Mouse (Mus musculus) heart, embryonic 13.5 days (tissue): ENCODE data around the gene Ylpm1. TPM values are rescaled to one million over a fixed set of nuclear protein-coding genes. Genes with fewer than 3 reads are reported as not detected.

Source experiments
- ATAC-seq: fragments of 200-750 bp; cut with Nextera tagmentation; 2 replicates; pipeline ENCODE4 v1.8.0; 2017; ENCODE audit warnings: moderate TSS enrichment; ENCODE audit not compliant: insufficient number of reproducible peaks, low FRiP score, low TSS enrichment; ENCODE audit errors: extremely low read depth
- H3K27ac ChIP-seq: fragments of 300-500 bp; sonication (generic); replicated peaks from 2 replicates; pipeline ENCODE4 v1.5.1; 2015; ENCODE audit warnings: moderate library complexity, mild to moderate bottlenecking, inconsistent platforms
- H3K27me3 ChIP-seq: fragments of 300-500 bp; sonication (generic); replicated peaks from 2 replicates; pipeline ENCODE4 v1.6.1; 2015; ENCODE audit warnings: mild to moderate bottlenecking, inconsistent platforms
- H3K36me3 ChIP-seq: fragments of 300-500 bp; sonication (generic); 2 replicates; pipeline ENCODE4 v1.6.1; 2015; ENCODE audit warnings: mild to moderate bottlenecking, inconsistent platforms
- H3K4me1 ChIP-seq: fragments of 300-500 bp; sonication (generic); 2 replicates; pipeline ENCODE4 v1.6.1; 2015; ENCODE audit warnings: inconsistent platforms
- H3K4me2 ChIP-seq: fragments of 300-500 bp; sonication (generic); 2 replicates; pipeline ENCODE4 v1.6.1; 2015; ENCODE audit warnings: inconsistent platforms, mild to moderate bottlenecking, moderate library complexity
- H3K4me3 ChIP-seq: fragments of 300-500 bp; sonication (generic); 2 replicates; pipeline ENCODE4 v1.5.1; 2015; ENCODE audit warnings: moderate library complexity, mild to moderate bottlenecking, inconsistent platforms
- H3K9ac ChIP-seq: fragments of 300-500 bp; sonication (generic); 2 replicates; pipeline ENCODE4 v1.6.1; 2015; ENCODE audit warnings: inconsistent platforms, mild to moderate bottlenecking, moderate library complexity
- H3K9me3 ChIP-seq: fragments of 300-500 bp; sonication (generic); 2 replicates; pipeline ENCODE4 v1.6.1; 2016; ENCODE audit warnings: inconsistent platforms
- WGBS: fragments of 180-500 bp; shearing (Covaris S2); methylation state at CpG from one replicate; pipeline ENCODE4 v1.1.7; 2015; ENCODE audit warnings: mixed read lengths; 5-methylcytosine and 5-hydroxymethylcytosine counted together
- polyA plus RNA-seq: library from polyadenylated mRNA; unstranded; fragments of >200 nt; fragmentation: Nextera tagmentation; extraction: Ambion mirVana; gene quantifications from 2 replicates; pipeline ENCODE4 v1.2.1, GENCODE M21; 2015

The Ylpm1 gene
- polyA plus RNA-seq, 1 experiment from 2014 or later: 17.1 TPM

DNA sequence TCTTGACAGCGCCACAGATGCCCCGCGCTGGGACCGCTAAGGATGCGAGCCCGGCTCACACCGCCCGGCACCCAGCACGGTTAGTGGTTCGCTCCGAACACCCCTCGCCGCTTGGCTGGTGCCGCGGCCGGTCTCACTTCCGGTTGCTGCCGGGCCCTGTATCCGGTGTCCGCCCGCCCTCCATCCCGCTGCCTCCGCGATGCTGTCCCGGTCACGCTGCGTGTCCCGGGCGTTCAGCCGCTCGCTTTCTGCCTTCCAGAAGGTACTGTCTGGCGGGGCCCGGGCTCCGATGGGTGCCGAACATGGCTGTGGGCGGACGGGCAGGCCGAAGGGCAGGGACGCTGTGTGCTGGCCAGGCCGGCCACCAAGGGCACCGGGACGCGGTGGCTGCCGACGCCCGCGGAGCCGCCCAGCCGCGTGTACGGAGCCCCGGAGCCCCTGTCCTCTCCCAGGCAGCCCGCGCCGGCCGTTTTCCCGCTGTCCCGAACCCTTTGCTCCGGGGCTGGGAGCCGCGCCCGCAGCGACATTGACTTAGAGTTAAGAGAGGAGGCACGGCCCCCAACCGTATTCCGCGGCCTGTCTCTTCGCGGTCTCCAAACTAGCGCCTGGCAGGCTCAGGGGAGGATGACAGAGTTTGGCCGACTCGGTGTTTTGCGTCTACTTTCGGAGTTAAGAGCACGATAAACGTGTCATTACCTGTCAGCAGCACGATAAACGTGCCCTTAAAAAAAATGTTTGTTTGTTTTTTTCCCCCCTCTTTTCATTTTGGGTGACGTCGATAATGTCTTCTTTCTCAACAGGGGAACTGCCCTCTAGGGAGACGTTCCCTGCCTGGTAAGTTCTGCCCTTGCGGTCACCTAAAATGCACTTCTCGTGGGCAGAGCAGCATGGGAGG is 114.8 kb downstream of the Ylpm1 start, which contains the start of the genes Prox2 and Dlst:
Prox2 (minus strand) TSS at position 62 of the 895 bp plus-strand sequence.
Dlst (plus strand) TSS at position 136 of the 895 bp plus-strand sequence.
- peak within 1 kb of the TSS; percentile 95 for H3K27ac ChIP-seq
- peak within 1 kb of the TSS; percentile 98 for H3K4me3 ChIP-seq
- H3K4me2 ChIP-seq: peak within 1 kb of the TSS; percentile 90
- no peaks in the 10 kb centered on the region for H3K9me3 ChIP-seq
- under 1% methylated on average over 83 of the region's 83 CpGs for WGBS
- peaks cover 52% of the 10 kb centered on the region for H3K4me1 ChIP-seq
- no peaks in the 10 kb centered on the region for H3K27me3 ChIP-seq
- peaks cover 20% of the 10 kb centered on the region for H3K36me3 ChIP-seq
- H3K9ac ChIP-seq: peak within 1 kb of the TSS; percentile 99
- ATAC-seq: peak; percentile 92

DNA sequence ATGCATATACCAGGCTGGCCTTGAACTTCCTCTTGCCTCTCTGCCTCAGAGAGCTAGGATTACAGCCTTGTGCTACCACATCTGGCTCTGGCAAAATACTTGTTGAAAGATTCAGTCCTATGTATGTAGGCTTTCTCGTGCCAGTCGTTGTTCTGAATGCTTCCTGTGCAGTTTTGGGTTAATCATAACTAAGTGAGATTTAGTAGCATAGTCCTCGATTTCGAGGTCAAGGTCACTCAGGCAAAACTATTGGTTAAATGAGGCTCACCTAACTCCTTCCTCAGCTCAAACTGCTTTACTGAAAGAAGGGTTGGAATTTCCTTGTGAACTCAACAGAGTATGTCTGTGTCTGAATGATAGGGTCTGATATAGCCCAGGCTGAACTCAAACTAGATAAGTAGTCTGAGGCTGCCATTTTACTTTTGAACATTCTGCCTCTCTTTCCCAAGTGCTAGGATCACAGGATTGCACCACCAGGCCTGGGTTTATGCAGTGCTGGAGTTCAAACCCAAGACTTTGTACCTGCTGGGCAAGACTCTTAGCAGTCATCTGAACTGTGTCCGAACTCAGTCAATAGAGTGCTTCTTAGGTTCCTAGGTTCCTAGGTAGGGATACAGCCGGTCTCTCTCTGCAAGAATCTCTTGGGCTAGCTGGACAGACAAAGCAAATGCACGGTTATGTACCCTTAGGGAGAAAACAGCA is 116.6 kb downstream of the Ylpm1 start:
- peaks cover 33% of the 10 kb centered on the region for H3K36me3 ChIP-seq
- peak overlapping the region; percentile 99 for H3K9ac ChIP-seq
- peak overlapping the region; percentile 98 for H3K4me3 ChIP-seq
- no peak for ATAC-seq
- H3K9me3 ChIP-seq: no peaks in the 10 kb centered on the region
- peak overlapping the region; percentile 90 for H3K4me2 ChIP-seq
- peaks cover 44% of the 10 kb centered on the region for H3K4me1 ChIP-seq
- H3K27me3 ChIP-seq: no peaks in the 10 kb centered on the region
- 75% methylated on average over 7 of the region's 7 CpGs for WGBS
- peak overlapping the region; percentile 95 for H3K27ac ChIP-seq

DNA sequence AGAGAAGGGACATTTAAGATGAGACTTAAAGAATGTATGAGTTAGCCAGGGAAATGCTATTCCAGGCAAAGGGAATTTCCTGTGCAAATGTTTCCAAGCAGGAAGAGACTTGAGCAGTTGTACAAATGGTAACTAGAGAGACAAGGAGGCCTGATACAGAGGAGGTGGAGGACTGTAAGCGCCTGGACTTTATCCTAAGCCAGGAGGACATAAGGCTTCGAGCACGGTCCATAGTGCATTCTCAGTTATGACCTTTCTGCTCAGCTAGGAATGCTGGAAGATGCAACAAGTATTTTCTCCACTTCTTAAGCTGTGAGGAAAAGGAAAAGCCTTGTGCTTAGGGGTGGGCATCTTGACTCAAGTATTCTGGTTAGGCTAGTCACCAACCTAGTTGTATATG is 117.2 kb downstream of the Ylpm1 start:
- H3K27ac ChIP-seq: peak overlapping the region; percentile 95; the same call in 1 of the 2 replicates
- H3K4me3 ChIP-seq: no peak overlapping the region
- ATAC-seq: no peak
- no peaks in the 10 kb centered on the region for H3K27me3 ChIP-seq
- H3K4me2 ChIP-seq: peak overlapping the region; percentile 90
- WGBS: 87% methylated on average over 3 of the region's 3 CpGs
- H3K9ac ChIP-seq: peak overlapping the region; percentile 99; the same call in 1 of the 2 replicates
- no peaks in the 10 kb centered on the region for H3K9me3 ChIP-seq
- H3K36me3 ChIP-seq: peaks cover 39% of the 10 kb centered on the region
- peaks cover 44% of the 10 kb centered on the region for H3K4me1 ChIP-seq

DNA sequence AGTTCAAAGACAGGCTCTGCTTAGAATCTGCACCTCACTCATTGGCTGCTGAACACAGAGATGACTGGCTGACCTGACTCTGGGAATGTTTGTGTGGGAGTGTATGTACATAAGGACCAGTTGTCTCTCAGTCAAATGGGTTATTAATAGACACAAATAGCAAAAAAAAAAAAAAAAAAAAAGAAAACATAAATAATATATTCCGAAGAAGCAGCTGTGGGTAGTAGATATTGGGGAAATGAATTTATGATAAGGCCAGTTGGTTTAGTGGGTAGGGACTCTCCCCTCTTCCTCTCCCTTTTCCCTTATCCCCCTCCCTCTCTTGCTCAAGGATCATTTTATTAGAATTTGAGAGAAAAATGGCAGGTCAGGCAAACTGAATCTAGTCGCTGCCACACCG is 117.8 kb downstream of the Ylpm1 start:
- H3K9ac ChIP-seq: no peak overlapping the region
- no peak overlapping the region for H3K4me2 ChIP-seq
- 91% methylated on average over 3 of the region's 3 CpGs for whole genome bisulfite sequencing
- no peaks in the 10 kb centered on the region for H3K27me3 ChIP-seq
- H3K4me3 ChIP-seq: no peak overlapping the region
- peaks cover 45% of the 10 kb centered on the region for H3K36me3 ChIP-seq
- H3K27ac ChIP-seq: no peak overlapping the region
- H3K4me1 ChIP-seq: peaks cover 44% of the 10 kb centered on the region
- no peak for ATAC-seq
- H3K9me3 ChIP-seq: no peaks in the 10 kb centered on the region

DNA sequence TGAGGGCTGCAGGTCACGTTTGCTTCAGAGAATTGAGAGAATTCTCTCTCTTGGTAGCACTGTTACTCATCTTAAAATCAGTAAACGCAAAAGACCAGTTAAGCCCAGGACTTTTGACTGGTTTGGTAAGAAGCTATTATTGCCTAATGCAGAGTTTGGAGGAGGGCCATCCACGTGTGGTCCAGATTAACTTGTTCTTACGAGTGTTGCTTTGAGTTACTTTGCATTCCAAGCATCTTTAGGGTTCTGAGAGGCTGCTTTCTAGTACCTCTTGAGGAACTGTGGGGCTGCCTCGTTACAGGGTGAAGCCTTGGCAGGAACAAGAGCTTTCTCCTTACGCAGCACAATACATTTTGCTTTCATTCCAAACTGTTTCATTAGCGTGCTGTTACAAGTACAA is 119.6 kb downstream of the Ylpm1 start:
- ATAC-seq: no peak
- no peaks in the 10 kb centered on the region for H3K27me3 ChIP-seq
- no peaks in the 10 kb centered on the region for H3K9me3 ChIP-seq
- H3K27ac ChIP-seq: no peak overlapping the region
- peaks cover 33% of the 10 kb centered on the region for H3K4me1 ChIP-seq
- no peak overlapping the region for H3K4me2 ChIP-seq
- WGBS: 73% methylated on average over 7 of the region's 7 CpGs
- no peak overlapping the region for H3K9ac ChIP-seq
- H3K36me3 ChIP-seq: peaks cover 63% of the 10 kb centered on the region
- no peak overlapping the region for H3K4me3 ChIP-seq

Other genes starting within 250 kb of the Ylpm1 start
- 55.8 and 60.1 TPM in 2 replicates for gene Npc2, start 223.2 kb upstream of the Ylpm1 start, polyA plus RNA-seq
- 133 and 148 TPM in 2 replicates for gene Isca2, start 223.1 kb upstream of the Ylpm1 start, polyA plus RNA-seq
- gene Ltbp2, start 119.8 kb upstream of the Ylpm1 start, polyA plus RNA-seq: 1.8 TPM in 2 replicates
- gene Fcf1, start 25.4 kb upstream of the Ylpm1 start, polyA plus RNA-seq: 82.5 and 91.4 TPM in 2 replicates
- 9.3 and 10.1 TPM in 2 replicates for gene Arel1, start 25.4 kb upstream of the Ylpm1 start, polyA plus RNA-seq
- gene Prox2, start 114.4 kb downstream of the Ylpm1 start, polyA plus RNA-seq: 1.9 and 2.8 TPM in 2 replicates
- 176 and 193 TPM in 2 replicates for gene Dlst, start 114.5 kb downstream of the Ylpm1 start, polyA plus RNA-seq
- 1.2 and 1.3 TPM in 2 replicates for gene Rps6kl1, start 154.9 kb downstream of the Ylpm1 start, polyA plus RNA-seq
- gene Pgf, start 181.5 kb downstream of the Ylpm1 start, polyA plus RNA-seq: 8.4 and 9.1 TPM in 2 replicates
- gene Eif2b2, start 223.2 kb downstream of the Ylpm1 start, polyA plus RNA-seq: 54.8 and 55.9 TPM in 2 replicates